Mouse (Mus musculus): Measurements from ENCODE around the gene Rab23.

Gene Rab23

DNA sequence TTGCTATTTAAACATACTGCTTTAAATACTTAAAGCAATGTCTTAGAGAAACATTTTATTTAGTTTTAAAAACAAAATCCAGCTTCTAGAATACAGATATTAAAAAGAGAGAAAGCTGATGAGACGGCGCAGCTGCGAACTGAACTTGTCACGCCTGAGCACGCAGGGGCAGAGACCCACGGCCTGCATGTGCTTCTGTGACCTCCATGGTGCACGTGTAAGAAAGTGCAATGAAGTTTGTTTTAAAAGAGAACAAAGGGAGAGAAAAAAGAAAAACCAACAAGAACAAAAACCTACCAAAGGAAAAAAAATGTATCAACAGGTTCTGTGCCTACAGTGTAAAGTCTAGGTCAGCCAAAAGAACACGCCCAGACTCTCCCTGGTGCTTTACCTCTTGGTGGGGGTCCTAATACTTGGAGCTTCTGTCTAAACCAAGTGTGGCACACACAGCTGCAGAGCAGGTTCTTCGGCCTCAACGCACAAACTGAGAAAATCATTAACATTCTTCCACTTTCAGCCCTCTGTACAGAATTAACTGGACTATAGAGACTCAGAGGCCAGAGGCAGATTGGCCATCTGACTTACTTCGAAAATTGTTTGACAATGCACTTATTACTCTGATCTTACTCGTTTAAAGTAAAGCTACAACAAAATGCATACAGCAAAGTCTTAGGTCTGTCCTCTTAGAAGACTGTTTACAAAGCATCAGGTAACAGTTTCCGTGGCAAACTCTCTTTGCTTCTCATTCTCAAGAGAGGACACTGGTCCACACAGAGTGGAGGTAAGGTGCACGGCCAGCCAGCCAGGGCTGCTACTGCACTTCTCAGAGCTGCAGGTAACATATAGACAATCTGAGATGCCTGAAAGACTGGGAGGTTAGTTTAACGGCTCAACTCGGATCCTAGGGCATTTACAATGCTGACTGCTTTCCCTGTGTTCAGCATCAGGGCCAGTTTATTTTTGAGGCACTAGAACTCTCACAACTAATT lies 47.1 kb downstream of the Rab23 start:
- no peak for DNase-seq (ENCODE audit: low spot score in 2 of 2)

DNA sequence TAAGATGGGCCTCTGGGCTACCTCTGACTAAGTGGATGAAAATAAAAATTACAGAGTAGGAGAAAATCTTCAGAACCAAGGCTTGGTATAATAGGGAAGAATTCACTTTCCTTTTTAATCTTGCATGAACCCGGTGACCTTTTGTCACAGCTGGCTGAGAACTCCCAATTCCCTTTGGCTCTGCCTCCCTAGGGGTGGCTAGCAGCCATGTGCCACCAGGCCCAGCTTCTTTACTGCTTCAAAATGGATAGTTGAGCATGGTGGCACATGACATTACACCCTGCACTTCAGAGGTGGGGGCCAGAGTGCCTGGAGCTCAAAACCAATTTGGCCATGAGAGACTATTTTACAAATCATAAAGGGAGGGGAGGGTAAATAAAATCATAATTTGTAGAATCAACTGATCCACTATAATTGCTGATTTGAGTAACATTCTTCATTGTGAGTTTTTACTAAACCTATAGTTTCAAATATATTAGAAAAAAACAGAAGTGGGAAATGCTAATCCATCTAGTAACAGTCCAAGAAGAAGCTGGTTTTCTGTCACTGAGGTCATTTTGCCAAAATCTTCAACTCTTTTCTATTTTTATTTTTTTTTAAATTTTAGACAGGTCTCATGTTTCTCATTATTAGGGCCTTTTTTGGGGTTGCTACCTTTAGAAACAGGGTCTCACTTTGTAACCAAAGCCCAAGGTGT lies 48.6 kb downstream of the Rab23 start:
- DNase-seq (ENCODE audit: low spot score in 2 of 2), result no peak

GRCm38 (mm10) chr1:33768827-33769226 lies 49.1 kb downstream of the Rab23 start:
- DNase-seq (ENCODE audit: low spot score in 2 of 2), result no peak

GRCm38 (mm10) chr1:33771621-33772020 lies 51.9 kb downstream of the Rab23 start:
- DNase-seq (ENCODE audit: low spot score in 2 of 2), result no peak

DNA sequence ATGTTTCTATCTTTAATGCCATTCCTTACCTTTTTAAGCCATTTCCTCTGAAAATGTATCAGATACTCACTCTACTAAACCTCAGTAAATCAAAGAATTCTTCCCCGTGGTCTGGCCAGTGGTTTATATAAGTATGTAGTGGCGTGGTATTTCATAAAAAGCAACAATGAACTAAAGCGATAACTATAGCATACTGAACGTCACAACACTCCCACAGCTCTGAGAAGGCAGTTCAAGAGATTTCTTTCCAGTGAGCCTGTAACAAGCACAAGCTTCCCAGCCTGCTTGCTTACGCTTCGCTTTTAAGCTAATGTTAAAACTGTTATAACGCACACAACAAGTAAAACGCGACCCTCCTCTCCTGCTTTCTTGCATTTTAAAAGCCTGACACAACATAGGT lies 52.4 kb downstream of the Rab23 start:
- DNase-seq (ENCODE audit: low spot score in 2 of 2), result no peak

GRCm38 (mm10) chr1:33776175-33776611 lies 56.5 kb downstream of the Rab23 start:
- DNase-seq (ENCODE audit: low spot score in 2 of 2), result no peak

GRCm38 (mm10) chr1:33784561-33784960 lies 64.9 kb downstream of the Rab23 start:
- no peak for DNase-seq (ENCODE audit: low spot score in 2 of 2)

GRCm38 (mm10) chr1:33788072-33788471 lies 68.4 kb downstream of the Rab23 start:
- DNase-seq (ENCODE audit: low spot score in 2 of 2), result no peak

DNA sequence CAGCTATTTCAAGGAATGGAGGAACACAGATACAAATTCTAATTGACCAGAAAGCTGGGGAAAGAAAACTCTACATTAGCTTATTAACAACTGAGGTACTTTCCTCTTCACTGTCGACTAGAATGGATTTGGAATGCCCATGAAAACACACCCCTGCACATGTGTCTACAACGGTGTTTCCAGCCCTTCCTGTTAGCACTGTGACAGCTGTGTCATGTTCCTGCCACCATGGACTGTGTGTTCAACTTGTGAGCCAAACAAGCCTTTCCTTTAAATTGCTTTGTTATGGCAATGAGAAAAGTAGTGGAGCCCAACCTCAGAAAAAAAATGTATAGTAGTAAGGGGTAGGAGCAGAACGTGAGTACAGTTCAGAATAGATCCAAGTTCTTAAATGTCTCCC lies 68.8 kb downstream of the Rab23 start:
- no peak for DNase-seq (ENCODE audit: low spot score in 2 of 2)

Data from frontal cortex, postnatal 25 days (tissue).